Comparison of ENCODE assay signal across 9 mouse cellular contexts in the genomic region with DNA sequence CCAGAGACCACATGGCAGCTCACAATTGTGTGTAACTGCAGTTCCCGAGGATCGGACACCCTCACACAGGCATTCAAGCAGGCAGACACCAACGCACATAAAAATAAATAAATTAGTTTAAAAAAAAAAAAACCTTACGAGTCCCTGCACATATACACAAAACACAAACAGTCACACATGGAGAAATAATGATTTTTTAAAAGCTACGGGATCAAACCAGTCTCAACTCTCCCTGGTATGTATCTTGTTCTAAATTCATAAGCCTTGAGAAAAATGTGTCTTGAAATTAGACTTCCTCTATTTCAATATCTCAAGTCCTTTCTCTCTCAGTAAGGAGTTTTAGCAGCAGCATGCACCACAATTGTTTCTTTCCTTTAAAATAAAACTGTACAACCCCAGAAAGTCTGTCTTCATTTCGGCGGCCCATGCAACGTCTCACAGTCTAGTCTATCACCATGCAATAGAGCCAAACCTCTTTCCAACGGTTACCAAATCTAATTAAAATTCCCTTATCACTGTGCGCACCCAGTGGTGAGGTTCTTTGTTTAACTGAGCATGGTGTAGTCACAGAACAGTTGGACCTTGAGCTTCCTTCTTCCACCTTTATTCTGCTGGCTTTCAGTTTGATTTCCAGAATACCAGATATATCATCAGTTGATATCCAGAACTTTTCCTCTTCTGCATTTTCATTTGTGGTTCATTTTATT.
DNase-seq lines count a peak whose midpoint lies in the region; ATAC-seq and TF ChIP-seq lines count a peak whose summit lies in the region.
"Had no signal": no experiment of that assay in that cellular context is flagged by ENCODE, and none has a peak within 500 bp of the region (broad histone marks: within the 10 kb centered on the region; RNA-seq: fewer than 3 reads in every experiment).

No protein-coding gene starts in this region.

- DNase-seq in heart, adult 18-20 months = no peak
- DNase-seq in forebrain, embryonic 11.5 days (ENCODE audit: low spot score) = no peak
- no peak for DNase-seq in midbrain, postnatal 0 days (ENCODE audit: low spot score)
- DNase-seq in kidney, postnatal 36 days = no peak
- DNase-seq in adrenal gland, adult 18-20 months (ENCODE audit: low spot score in 2 of 2) = no peak
- DNase-seq in kidney, adult 18-20 months = no peak
- DNase-seq: right cerebral cortex, postnatal 14 days had no signal

- no peak overlapping the region for H3K9ac ChIP-seq in heart, embryonic 15.5 days
- H3K9ac ChIP-seq in forebrain, embryonic 11.5 days (ENCODE audit: low read length) = no peak overlapping the region
- no peak overlapping the region for H3K9ac ChIP-seq in limb, embryonic 12.5 days (replicated peaks)
- H3K9ac ChIP-seq in midbrain, postnatal 0 days (replicated peaks; ENCODE audit: low read length, poor library complexity, severe bottlenecking) = no peak overlapping the region

- 69% methylated on average over 10 of the region's 10 CpGs for WGBS in heart, embryonic 15.5 days
- WGBS in forebrain, embryonic 11.5 days = 75% methylated on average over 10 of the region's 10 CpGs
- WGBS in limb, embryonic 12.5 days = 73% methylated on average over 10 of the region's 10 CpGs
- 55% methylated on average over 10 of the region's 10 CpGs for WGBS in midbrain, postnatal 0 days

- peak overlapping the region; percentile 52; the same call in 1 of the 2 replicates for H3K4me2 ChIP-seq in heart, embryonic 15.5 days
- 0 out of 2 replicates have a peak overlapping the region, but pooled peaks have one; percentile 21 for H3K4me2 ChIP-seq in forebrain, embryonic 11.5 days (ENCODE audit: low read depth, low read length, severe bottlenecking)
- H3K4me2 ChIP-seq in limb, embryonic 12.5 days = peak overlapping the region; percentile 41
- peak overlapping the region; percentile 25 for H3K4me2 ChIP-seq in midbrain, postnatal 0 days (ENCODE audit: low read depth, low read length, poor library complexity, severe bottlenecking)

- peak overlapping the region; percentile 53 for H3K27ac ChIP-seq in heart, embryonic 15.5 days
- no peak overlapping the region for H3K27ac ChIP-seq in forebrain, embryonic 11.5 days (ENCODE audit: low read depth, low read length)
- H3K27ac ChIP-seq in limb, embryonic 12.5 days = peak overlapping the region; percentile 62
- no peak overlapping the region for H3K27ac ChIP-seq in midbrain, postnatal 0 days (ENCODE audit: low read depth, low read length)

- H3K4me3 ChIP-seq in heart, embryonic 15.5 days = no peak overlapping the region
- H3K4me3 ChIP-seq in forebrain, embryonic 11.5 days (ENCODE audit: low read depth, low read length) = no peak overlapping the region
- H3K4me3 ChIP-seq in limb, embryonic 12.5 days (replicated peaks) = no peak overlapping the region
- no peak overlapping the region for H3K4me3 ChIP-seq in midbrain, postnatal 0 days (ENCODE audit: low read depth, low read length)

- no peaks in the 10 kb centered on the region for H3K9me3 ChIP-seq in heart, embryonic 15.5 days (replicated peaks)
- no peaks in the 10 kb centered on the region for H3K9me3 ChIP-seq in forebrain, embryonic 11.5 days (ENCODE audit: control insufficient read depth, low read length)
- no peaks in the 10 kb centered on the region for H3K9me3 ChIP-seq in limb, embryonic 12.5 days
- H3K9me3 ChIP-seq in midbrain, postnatal 0 days (ENCODE audit: low read length) = no peaks in the 10 kb centered on the region

- H3K27me3 ChIP-seq in heart, embryonic 15.5 days = no peaks in the 10 kb centered on the region
- H3K27me3 ChIP-seq in forebrain, embryonic 11.5 days (ENCODE audit: control insufficient read depth, insufficient read depth, low read length) = no peaks in the 10 kb centered on the region
- H3K27me3 ChIP-seq in limb, embryonic 12.5 days = no peaks in the 10 kb centered on the region
- H3K27me3 ChIP-seq in midbrain, postnatal 0 days (ENCODE audit: insufficient read depth, low read length) = no peaks in the 10 kb centered on the region

- ATAC-seq in heart, embryonic 15.5 days (replicated peaks; ENCODE audit: insufficient number of reproducible peaks, insufficient read depth, low FRiP score, low read depth) = no peak
- peak; percentile 61; the same call in 1 of the 2 replicates for ATAC-seq in forebrain, embryonic 11.5 days (replicated peaks; ENCODE audit: low FRiP score)
- ATAC-seq in limb, embryonic 12.5 days (ENCODE audit: insufficient number of reproducible peaks, insufficient read depth, low FRiP score, low TSS enrichment, low read depth) = no peak
- no peak for ATAC-seq in midbrain, postnatal 0 days (ENCODE audit: low FRiP score)

- H3K4me1 ChIP-seq in heart, embryonic 15.5 days (replicated peaks) = 0 out of 2 replicates have a peak, but pooled peaks cover 8% of the 10 kb centered on the region
- H3K4me1 ChIP-seq in forebrain, embryonic 11.5 days (replicated peaks; ENCODE audit: control insufficient read depth, insufficient read depth, low read length) = peaks cover 2% of the 10 kb centered on the region; the same call in 1 of the 2 replicates
- peaks cover 13% of the 10 kb centered on the region for H3K4me1 ChIP-seq in limb, embryonic 12.5 days (replicated peaks)
- H3K4me1 ChIP-seq in midbrain, postnatal 0 days (ENCODE audit: insufficient read depth, low read length) = peaks cover 3% of the 10 kb centered on the region; the same call in 1 of the 2 replicates

- H3K36me3 ChIP-seq in heart, embryonic 15.5 days = no peaks in the 10 kb centered on the region
- no peaks in the 10 kb centered on the region for H3K36me3 ChIP-seq in forebrain, embryonic 11.5 days (ENCODE audit: control insufficient read depth, insufficient read depth, low read length)
- H3K36me3 ChIP-seq in limb, embryonic 12.5 days = no peaks in the 10 kb centered on the region
- H3K36me3 ChIP-seq in midbrain, postnatal 0 days (ENCODE audit: insufficient read depth, low read length) = no peaks in the 10 kb centered on the region

- no peak for TF ChIP-seq CTCF in midbrain, postnatal 0 days (IDR thresholded peaks at IDR 0.05)

Comparison
In these comparisons a context has a peak if more than half of its experiments do, and no peak if none do; other contexts are left out.
1. H3K27ac ChIP-seq: peak in heart, embryonic 15.5 days (single experiment) and limb, embryonic 12.5 days (single experiment); none in forebrain, embryonic 11.5 days (single experiment) and midbrain, postnatal 0 days (single experiment).
2. Peak in every context shown above with its lines, with median percentiles within 50 percentile points of each other: H3K4me2 ChIP-seq.